Mouse (Mus musculus): ENCODE measurements at regions not wholly inside any gene's neighbourhood (a gene's known extent, or its start where the extent isn't known, plus 50 kb on each side); places are given as distances from the start of the nearest gene placed in this dataset.

DNA sequence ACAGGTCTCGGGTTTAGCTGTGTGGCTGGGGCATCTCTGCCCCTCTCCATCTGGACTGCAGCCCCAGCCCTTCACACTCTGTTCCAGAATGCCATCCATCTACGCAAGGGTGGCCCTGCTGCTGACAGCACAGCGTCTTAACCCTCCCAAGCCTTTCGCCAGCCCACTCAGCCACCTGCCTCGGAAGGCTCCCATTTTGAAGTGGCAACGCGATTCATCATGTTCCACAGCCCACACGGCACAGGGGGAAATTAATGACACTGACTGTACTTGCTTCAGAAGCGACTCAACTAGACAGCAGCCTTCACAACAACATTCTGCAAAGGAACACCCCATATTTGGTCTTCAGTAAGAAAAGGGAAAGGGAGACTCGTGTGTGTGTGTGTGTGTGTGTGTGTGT, 151.8 kb upstream of the Noct start:
- Histone ChIP-seq H3K9me3 (ENCODE audit: control insufficient read depth, low read length) (no peaks in the 10 kb centered on the region), H3K27me3 (ENCODE audit: control insufficient read depth, insufficient read depth, low read length) (no peaks in the 10 kb centered on the region), H3K4me3 (ENCODE audit: low read depth, low read length) (no peak overlapping the region), H3K4me2 (ENCODE audit: low read depth, low read length, severe bottlenecking) (no peak overlapping the region), H3K4me1 (replicated peaks; ENCODE audit: control insufficient read depth, insufficient read depth, low read length) (no peaks in the 10 kb centered on the region), H3K36me3 (ENCODE audit: control insufficient read depth, insufficient read depth, low read length) (no peaks in the 10 kb centered on the region), H3K27ac (ENCODE audit: low read depth, low read length) (no peak overlapping the region), H3K9ac (ENCODE audit: low read length) (no peak overlapping the region)
- DNase-seq (ENCODE audit: low spot score) (peak; percentile 25), ATAC-seq (replicated peaks; ENCODE audit: low FRiP score) (no peak)
- 89% methylated on average over 10 of the region's 10 CpGs for WGBS

DNA sequence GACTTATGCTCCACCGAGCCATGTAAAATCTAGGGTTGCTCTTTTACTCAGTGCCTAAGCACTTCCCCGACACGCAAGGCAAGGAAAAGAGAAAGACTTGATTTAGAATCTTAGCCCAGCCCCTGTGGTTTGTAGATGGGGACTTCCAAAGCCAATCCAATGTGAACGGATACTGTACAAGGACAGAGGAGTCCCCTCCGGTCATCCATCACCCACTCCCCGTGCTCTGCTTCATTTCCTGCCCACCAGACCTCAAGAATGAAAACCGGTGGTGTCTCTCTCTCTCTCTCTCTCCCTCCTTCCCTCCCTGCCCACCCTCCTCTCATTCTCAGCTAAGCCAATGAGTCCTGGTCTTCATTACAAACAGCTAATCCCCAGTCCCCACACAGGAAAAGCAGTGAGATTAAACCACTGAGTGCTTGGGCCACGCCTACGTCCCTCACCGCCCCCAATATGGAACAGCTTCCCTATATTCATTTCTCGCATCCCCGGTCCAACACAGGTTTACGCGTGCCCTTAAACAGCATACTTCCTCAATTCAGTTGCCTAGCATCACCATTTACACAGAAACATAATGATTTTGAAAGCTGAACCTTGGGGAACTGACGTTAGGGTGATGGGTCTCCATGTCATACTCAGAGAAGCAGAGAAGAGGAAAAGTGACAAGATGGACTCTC, 151.1 kb upstream of the Noct start:
- Histone ChIP-seq H3K36me3 (ENCODE audit: control insufficient read depth, insufficient read depth, low read length) (no peaks in the 10 kb centered on the region), H3K27ac (ENCODE audit: low read depth, low read length) (no peak overlapping the region), H3K27me3 (ENCODE audit: control insufficient read depth, insufficient read depth, low read length) (no peaks in the 10 kb centered on the region), H3K9ac (ENCODE audit: low read length) (no peak overlapping the region), H3K4me1 (replicated peaks; ENCODE audit: control insufficient read depth, insufficient read depth, low read length) (no peaks in the 10 kb centered on the region), H3K4me2 (ENCODE audit: low read depth, low read length, severe bottlenecking) (no peak overlapping the region), H3K9me3 (ENCODE audit: control insufficient read depth, low read length) (no peaks in the 10 kb centered on the region), H3K4me3 (ENCODE audit: low read depth, low read length) (no peak overlapping the region)
- 86% methylated on average over 15 of the region's 15 CpGs for WGBS
- ATAC-seq (replicated peaks; ENCODE audit: low FRiP score), result no peak
- DNase-seq (ENCODE audit: low spot score), result peak; percentile 45

- no peak overlapping the region for H3K4me3 ChIP-seq (ENCODE audit: low read depth, low read length)
- H3K9me3 ChIP-seq (ENCODE audit: control insufficient read depth, low read length), result no peaks in the 10 kb centered on the region
- no peaks in the 10 kb centered on the region for H3K27me3 ChIP-seq (ENCODE audit: control insufficient read depth, insufficient read depth, low read length)
- H3K9ac ChIP-seq (ENCODE audit: low read length), result no peak overlapping the region
- H3K4me1 ChIP-seq (replicated peaks; ENCODE audit: control insufficient read depth, insufficient read depth, low read length), result no peaks in the 10 kb centered on the region
- 76% methylated on average over 7 of the region's 7 CpGs for WGBS
- no peak overlapping the region for H3K4me2 ChIP-seq (ENCODE audit: low read depth, low read length, severe bottlenecking)
- DNase-seq (ENCODE audit: low spot score) (peak; percentile 29), ATAC-seq (replicated peaks; ENCODE audit: low FRiP score) (no peak)
- no peaks in the 10 kb centered on the region for H3K36me3 ChIP-seq (ENCODE audit: control insufficient read depth, insufficient read depth, low read length)
- no peak overlapping the region for H3K27ac ChIP-seq (ENCODE audit: low read depth, low read length)
Measured at GRCm38 (mm10) chr3:51073743-51074319, 150.4 kb upstream of the Noct start.

DNA sequence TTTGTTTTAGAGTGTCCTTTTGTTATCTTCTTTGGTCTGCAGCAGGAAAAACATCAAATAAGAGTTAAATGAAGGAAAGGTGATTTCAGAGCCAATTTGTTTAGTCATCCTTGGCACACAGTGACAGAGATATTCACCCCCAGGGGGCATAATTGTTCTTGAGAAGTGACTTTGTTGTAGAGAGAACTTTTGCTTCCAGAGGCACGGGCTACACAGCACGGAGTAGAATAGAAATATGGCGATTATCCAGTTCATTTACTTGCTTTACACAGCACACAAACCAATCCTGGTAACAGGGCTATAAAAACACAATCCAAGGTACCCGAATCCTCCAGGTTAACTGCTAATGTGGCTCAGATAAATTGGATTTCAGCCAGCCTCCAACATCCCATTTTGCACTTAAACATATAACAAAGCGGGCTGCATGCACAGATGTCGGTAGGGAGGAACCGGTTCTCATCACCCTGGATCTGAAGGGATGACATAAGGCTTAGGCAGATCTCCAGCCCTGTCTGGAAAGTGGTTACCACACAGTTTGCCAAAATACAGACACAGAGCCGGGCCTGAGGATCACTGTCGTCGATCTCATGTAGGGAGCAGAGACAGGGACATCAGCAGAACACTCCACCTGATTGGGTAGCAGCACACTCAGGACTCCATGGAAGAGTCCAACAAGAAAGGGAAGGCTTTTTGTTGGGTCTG, 148.9 kb upstream of the Noct start:
- WGBS, result 82% methylated on average over 10 of the region's 10 CpGs
- Histone ChIP-seq H3K4me1 (replicated peaks; ENCODE audit: control insufficient read depth, insufficient read depth, low read length) (no peaks in the 10 kb centered on the region), H3K27me3 (ENCODE audit: control insufficient read depth, insufficient read depth, low read length) (no peaks in the 10 kb centered on the region), H3K27ac (ENCODE audit: low read depth, low read length) (no peak overlapping the region), H3K4me3 (ENCODE audit: low read depth, low read length) (no peak overlapping the region), H3K9ac (ENCODE audit: low read length) (no peak overlapping the region), H3K4me2 (ENCODE audit: low read depth, low read length, severe bottlenecking) (no peak overlapping the region), H3K9me3 (ENCODE audit: control insufficient read depth, low read length) (no peaks in the 10 kb centered on the region), H3K36me3 (ENCODE audit: control insufficient read depth, insufficient read depth, low read length) (no peaks in the 10 kb centered on the region)
- no peak for ATAC-seq (replicated peaks; ENCODE audit: low FRiP score)
- DNase-seq (ENCODE audit: low spot score), result peak; percentile 27

DNA sequence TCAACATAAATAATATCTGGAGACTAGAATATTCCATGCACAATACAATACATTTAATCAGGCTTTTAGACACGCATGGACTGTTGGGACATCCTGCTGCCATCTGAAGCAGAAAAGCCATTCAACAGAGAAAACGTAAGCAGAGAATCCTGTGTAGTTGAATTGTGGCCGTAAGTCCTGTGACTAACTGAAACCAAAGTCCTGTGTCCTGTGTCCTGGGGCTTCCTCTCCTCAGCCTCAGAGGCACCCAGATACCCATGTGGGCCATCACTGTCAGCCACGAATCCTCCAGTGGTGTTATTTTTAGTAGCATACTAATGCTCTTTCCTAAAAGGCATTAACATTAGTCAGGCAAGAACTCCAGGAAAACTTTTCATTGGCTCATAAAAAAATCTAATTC, 145.8 kb upstream of the Noct start:
- Histone ChIP-seq H3K9me3 (ENCODE audit: control insufficient read depth, low read length) (no peaks in the 10 kb centered on the region), H3K4me1 (replicated peaks; ENCODE audit: control insufficient read depth, insufficient read depth, low read length) (0 out of 2 replicates have a peak, but pooled peaks cover 3% of the 10 kb centered on the region), H3K27ac (ENCODE audit: low read depth, low read length) (no peak overlapping the region), H3K36me3 (ENCODE audit: control insufficient read depth, insufficient read depth, low read length) (no peaks in the 10 kb centered on the region), H3K27me3 (ENCODE audit: control insufficient read depth, insufficient read depth, low read length) (no peaks in the 10 kb centered on the region), H3K4me3 (ENCODE audit: low read depth, low read length) (no peak overlapping the region), H3K9ac (ENCODE audit: low read length) (no peak overlapping the region), H3K4me2 (ENCODE audit: low read depth, low read length, severe bottlenecking) (no peak overlapping the region)
- WGBS, result 56% methylated on average over 4 of the region's 4 CpGs
- DNase-seq (ENCODE audit: low spot score) (peak; percentile 36), ATAC-seq (replicated peaks; ENCODE audit: low FRiP score) (no peak)

- H3K27ac ChIP-seq (ENCODE audit: low read depth, low read length), result no peak overlapping the region
- H3K4me3 ChIP-seq (ENCODE audit: low read depth, low read length), result no peak overlapping the region
- no peaks in the 10 kb centered on the region for H3K36me3 ChIP-seq (ENCODE audit: control insufficient read depth, insufficient read depth, low read length)
- no peak overlapping the region for H3K4me2 ChIP-seq (ENCODE audit: low read depth, low read length, severe bottlenecking)
- 83% methylated on average over 3 of the region's 3 CpGs for WGBS
- DNase-seq (ENCODE audit: low spot score) (peak; percentile 30), ATAC-seq (replicated peaks; ENCODE audit: low FRiP score) (no peak)
- no peak overlapping the region for H3K9ac ChIP-seq (ENCODE audit: low read length)
- 0 out of 2 replicates have a peak, but pooled peaks cover 3% of the 10 kb centered on the region for H3K4me1 ChIP-seq (replicated peaks; ENCODE audit: control insufficient read depth, insufficient read depth, low read length)
- H3K27me3 ChIP-seq (ENCODE audit: control insufficient read depth, insufficient read depth, low read length), result no peaks in the 10 kb centered on the region
- H3K9me3 ChIP-seq (ENCODE audit: control insufficient read depth, low read length), result no peaks in the 10 kb centered on the region
Measured at GRCm38 (mm10) chr3:51080415-51080814, 143.8 kb upstream of the Noct start.

DNA sequence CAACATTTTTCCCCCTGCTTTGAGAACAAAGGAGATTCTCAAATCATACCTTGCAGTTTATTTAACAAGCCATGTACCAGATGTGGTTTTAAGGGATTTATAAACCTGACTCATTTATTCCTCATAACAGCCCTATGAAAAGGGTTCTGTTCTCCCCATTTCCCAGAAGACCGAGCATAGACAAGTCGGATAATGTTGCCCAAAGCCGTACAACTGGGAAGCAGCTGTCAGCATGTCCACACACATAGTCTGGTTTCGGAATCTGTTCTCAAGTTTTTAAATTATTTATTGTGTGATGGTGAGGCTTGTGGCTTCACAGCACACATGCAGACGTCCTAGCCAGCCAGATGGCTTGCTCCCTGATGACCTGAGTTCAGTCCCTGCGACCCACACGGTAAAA, 143.4 kb upstream of the Noct start:
- Histone ChIP-seq H3K4me1 (replicated peaks; ENCODE audit: control insufficient read depth, insufficient read depth, low read length) (0 out of 2 replicates have a peak, but pooled peaks cover 3% of the 10 kb centered on the region), H3K27me3 (ENCODE audit: control insufficient read depth, insufficient read depth, low read length) (no peaks in the 10 kb centered on the region), H3K27ac (ENCODE audit: low read depth, low read length) (no peak overlapping the region), H3K4me3 (ENCODE audit: low read depth, low read length) (no peak overlapping the region), H3K9ac (ENCODE audit: low read length) (no peak overlapping the region), H3K4me2 (ENCODE audit: low read depth, low read length, severe bottlenecking) (no peak overlapping the region), H3K9me3 (ENCODE audit: control insufficient read depth, low read length) (no peaks in the 10 kb centered on the region), H3K36me3 (ENCODE audit: control insufficient read depth, insufficient read depth, low read length) (no peaks in the 10 kb centered on the region)
- ATAC-seq (replicated peaks; ENCODE audit: low FRiP score), result no peak
- peak; percentile 37 for DNase-seq (ENCODE audit: low spot score)
- 75% methylated on average over 7 of the region's 7 CpGs for WGBS

GRCm38 (mm10) chr3:51082831-51083575, 141.2 kb upstream of the Noct start:
- Histone ChIP-seq H3K27ac (ENCODE audit: low read depth, low read length) (no peak overlapping the region), H3K36me3 (ENCODE audit: control insufficient read depth, insufficient read depth, low read length) (no peaks in the 10 kb centered on the region), H3K9me3 (ENCODE audit: control insufficient read depth, low read length) (no peaks in the 10 kb centered on the region), H3K4me1 (replicated peaks; ENCODE audit: control insufficient read depth, insufficient read depth, low read length) (peaks cover 3% of the 10 kb centered on the region; the same call in 1 of the 2 replicates), H3K4me2 (ENCODE audit: low read depth, low read length, severe bottlenecking) (no peak overlapping the region), H3K9ac (ENCODE audit: low read length) (no peak overlapping the region), H3K27me3 (ENCODE audit: control insufficient read depth, insufficient read depth, low read length) (no peaks in the 10 kb centered on the region), H3K4me3 (ENCODE audit: low read depth, low read length) (no peak overlapping the region)
- DNase-seq (ENCODE audit: low spot score) (peak; percentile 50), ATAC-seq (replicated peaks; ENCODE audit: low FRiP score) (no peak)
- 66% methylated on average over 11 of the region's 11 CpGs for WGBS
